Mouse (Mus musculus): Measurements from ENCODE around the gene Wdr82. TPM values are rescaled to one million over a fixed set of nuclear protein-coding genes. Genes with fewer than 3 reads are reported as not detected.

Gene Wdr82
- total RNA-seq, 2 experiments from 2014 or later = 72.2 to 81.4 TPM

DNA sequence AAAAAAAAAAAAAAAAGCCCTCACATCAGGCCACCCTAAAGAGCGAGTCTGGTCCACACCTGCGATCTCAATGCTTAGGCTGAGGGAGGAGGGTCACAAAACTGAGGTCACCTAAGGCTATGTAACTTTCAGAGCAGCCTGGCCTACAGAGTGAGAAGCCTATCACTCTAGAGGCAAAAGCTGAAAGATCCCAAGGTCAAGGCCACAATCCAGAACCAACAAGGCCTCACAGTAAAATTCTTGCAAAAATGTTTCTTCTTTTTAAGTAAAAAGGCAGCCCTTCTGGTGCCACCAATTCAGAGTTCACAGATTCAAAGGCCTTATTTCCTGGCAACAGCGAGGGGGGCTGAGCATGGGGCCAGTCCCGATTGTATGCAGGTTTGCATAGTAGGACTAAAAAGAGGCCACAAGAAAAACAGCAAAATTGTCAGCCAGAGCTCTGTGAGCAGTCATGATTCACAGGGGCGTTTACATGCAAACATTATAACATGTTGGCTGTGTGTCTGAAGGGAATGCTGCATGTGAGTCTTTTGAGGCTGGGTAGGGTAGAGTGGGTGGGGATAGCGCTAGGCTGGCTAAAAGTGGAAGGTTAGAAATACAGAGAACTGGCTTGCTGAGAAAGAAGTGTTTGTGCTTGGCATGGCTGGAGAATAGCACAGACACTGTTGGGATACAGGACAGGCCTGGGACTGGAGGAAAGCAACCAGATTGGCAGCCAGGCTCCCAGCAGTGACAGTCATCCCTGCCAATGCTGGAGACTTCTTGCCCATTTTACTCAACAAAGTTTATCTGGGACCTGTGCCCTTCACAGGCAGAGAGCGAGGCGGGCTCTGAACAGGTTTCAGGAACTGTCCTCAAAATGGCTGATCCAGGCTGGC, 23.4 kb downstream of the Wdr82 start:
- no peak for DNase-seq
- intact Hi-C loops (cut with DNase I) = no loop called here

DNA sequence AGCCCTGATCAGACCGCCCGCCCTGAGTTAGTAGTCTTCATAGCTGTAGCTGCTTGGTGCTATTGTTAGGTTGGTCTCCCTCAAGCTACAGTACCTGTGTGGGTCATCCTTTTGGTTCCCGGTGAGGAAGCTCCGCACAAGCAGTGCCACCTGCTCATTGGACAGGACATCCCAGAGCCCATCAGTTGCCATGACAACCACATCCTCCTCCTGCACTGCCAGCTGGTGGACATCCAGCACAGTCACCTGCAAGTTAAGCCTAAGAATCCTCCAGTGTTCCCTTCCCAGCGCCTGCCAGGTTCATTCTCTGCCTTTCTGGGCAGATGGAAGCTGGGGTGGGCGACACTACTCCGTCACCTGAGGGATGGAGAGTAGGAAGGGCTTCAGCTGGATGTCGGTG, 25.0 kb downstream of the Wdr82 start:
- DNase-seq = no peak
- intact Hi-C loops (cut with DNase I) = no loop called here

DNA sequence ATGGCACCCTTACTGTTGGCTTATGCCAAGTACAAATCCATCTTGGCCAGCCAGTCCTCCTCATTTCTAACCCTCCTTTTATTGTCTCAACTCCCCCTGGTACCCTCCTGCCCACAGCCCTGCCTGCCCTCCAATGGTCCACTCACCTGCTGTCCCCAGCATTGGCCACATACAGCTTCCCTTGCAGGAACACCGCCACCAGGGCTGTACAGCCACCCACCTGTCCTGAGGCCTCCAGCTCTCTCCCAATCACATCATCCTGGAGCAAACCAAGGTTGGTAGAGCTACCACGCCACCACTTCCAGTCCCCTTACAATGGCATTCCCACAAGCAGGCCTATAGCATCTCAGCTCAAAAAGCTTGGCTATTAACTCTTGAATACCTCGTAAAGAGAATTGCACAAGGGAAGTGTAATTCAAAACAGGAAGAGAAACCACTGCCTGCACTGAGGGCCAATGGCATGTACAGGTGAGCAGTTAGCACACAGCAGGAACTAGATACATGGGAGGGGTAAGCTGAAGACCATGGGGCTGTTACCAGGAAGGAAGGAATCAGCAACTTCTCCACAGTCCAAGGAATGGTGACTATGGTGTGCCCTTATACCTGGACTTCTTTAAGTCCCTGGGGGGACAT, 26.5 kb downstream of the Wdr82 start:
- intact Hi-C loops (cut with DNase I) = no loop called here

DNA sequence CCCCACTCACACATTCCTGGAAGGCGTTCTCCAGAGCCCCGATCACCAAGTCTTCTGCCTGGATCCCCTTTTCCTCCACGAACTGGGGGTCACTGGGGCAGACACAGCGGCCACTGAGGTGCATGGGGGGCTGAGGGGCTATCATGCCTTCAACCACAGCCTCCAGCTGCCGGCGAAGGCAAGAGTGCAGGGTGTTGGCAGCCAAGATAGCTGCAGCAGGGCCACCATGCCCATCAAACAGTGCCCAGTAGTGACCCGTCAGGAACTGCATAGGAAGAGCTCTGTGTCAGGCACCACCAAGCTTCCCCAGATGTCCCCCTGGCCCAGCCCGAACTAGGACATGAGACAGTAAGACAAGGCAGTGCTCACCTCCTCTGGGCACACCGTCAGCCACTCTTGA, 27.0 kb downstream of the Wdr82 start:
- intact Hi-C loops (cut with DNase I) = no loop called here
- no peak for DNase-seq

More for the DNA sequence above, 26.5 kb downstream of the Wdr82 start:
- no peak for DNase-seq

DNA sequence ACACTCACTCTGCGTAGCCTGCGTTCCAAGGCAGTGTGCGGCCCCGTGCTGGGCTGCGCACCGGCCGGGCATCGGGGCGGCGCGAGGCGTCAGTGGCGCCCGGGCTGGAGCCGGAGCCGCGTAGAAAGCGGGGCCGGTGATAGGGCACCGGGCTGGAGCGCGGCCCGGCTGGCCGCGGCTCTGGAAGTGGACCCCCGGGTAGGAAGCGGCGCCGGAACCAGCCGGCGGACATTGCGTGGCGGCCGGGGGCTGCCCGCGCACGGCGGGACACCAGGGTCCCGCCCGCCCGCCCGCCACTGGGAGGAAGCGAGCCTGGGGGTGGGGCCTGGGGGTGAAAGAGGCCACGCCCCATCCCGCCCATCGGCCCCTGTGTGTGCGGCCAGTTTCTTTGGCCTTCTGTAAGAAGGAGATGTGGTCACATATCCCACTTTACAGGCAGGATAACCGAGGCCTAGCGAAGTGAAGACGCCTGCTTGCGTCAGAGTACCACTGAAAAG, 28.3 kb downstream of the Wdr82 start:
- intact Hi-C loops (cut with DNase I) = no loop called here
- peak; percentile 82 to 83 for DNase-seq

DNA sequence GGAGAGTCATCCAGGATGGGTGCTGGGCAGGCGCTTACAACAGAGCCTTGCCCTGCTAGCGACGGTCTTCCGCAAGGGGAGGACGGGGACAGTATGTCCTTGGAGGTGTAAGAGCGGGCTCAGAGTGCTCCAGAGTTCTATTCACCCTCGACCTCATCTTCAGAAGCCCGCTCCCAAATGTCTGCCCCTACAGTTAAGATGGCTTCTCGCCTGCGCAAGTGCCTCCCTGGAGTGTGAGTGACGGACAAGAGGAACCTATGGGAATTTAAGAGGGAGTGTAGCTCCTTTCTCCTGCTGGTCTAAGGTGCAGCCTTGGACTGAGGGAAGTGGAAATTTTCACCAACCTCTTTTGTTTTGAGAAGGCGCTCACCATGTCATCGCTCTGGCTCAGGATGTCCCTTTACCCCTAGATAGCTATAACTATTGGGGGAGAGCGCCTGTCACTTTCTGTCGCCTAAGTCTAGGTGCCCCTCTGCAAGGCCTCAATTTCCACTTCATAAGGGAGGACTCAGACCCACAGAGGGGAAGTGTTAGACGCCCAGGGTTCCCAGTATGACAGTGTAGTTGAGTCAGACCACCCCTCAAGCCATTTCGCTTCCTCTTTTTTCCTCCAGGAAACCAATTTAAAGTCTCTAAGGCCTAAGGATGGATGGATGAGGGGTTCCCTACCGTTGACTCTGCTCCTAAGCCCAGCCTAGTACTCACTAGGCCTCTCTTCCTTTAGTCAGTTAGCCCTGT, 29.0 kb downstream of the Wdr82 start, which contains the start of gene Ppm1m:
Ppm1m (minus strand) TSS at position 212 of the 738 bp plus-strand sequence.
- no peak for DNase-seq
- intact Hi-C loops (cut with DNase I) = no loop called here

DNA sequence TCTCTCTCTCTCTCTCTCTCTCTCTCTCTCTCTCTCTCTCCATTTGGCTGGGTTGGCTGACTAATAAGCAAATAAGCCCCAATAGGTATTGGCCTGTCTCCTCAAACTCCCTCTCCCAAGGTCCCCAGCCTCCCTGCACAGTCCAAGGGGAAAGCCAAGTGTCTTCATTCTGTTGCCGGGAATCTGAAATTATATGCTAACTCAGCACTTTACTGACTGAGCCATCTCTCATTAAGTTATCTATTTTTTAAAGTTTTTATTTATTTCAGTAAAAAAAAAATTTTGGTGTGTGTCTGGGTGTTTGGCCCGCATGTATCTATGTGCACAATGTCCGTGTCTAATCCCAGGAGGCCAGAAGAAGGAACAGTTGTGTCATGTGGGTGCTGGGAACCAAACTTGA, 31.2 kb downstream of the Wdr82 start:
- intact Hi-C loops (cut with DNase I) = no loop called here

DNA sequence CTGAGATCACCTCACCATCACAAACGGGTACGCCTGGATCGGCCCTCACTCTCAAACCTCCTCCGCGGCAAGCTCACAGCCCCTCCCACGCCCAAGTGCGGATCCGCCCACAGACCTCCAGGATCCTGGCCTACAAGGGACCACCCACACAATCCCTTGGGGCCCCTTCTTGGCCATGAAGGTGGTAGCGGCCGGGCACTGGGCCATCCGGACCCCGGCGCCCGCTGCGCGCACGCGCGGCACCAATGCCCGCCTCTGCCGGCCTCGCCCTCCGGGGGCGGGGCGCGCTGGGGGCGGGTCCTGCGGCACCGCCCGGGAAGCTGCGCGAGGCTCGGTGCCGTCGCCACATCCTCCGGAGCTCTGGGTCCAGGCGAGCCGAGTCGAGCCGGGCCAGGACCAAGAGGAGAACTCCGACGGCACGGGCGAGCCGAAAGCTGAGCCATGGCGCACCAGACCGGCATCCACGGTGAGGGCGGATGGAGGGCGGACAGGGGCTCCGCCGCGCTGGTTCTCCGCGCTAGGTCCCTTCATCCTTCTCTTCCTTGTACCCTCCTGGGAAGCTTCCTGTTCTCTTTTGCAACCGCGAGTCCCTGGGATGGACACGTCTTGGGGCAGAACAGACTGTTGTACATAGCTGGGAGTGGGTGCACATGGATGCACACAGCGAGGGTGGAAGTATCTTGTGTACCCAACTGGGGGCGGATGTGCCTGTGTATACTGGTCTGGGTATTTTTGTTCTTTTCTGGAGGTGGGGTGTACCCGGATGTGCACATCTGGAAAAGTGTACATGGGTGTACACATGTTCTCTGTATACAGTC, 32.3 kb downstream of the Wdr82 start, which contains the start of gene Twf2:
Twf2 (plus strand) TSS at position 290 of the 818 bp plus-strand sequence.
- intact Hi-C loops (cut with DNase I) = no loop called here
- DNase-seq = peak; percentile 94 to 95

More for the DNA sequence above, 31.2 kb downstream of the Wdr82 start:
- DNase-seq = no peak

DNA sequence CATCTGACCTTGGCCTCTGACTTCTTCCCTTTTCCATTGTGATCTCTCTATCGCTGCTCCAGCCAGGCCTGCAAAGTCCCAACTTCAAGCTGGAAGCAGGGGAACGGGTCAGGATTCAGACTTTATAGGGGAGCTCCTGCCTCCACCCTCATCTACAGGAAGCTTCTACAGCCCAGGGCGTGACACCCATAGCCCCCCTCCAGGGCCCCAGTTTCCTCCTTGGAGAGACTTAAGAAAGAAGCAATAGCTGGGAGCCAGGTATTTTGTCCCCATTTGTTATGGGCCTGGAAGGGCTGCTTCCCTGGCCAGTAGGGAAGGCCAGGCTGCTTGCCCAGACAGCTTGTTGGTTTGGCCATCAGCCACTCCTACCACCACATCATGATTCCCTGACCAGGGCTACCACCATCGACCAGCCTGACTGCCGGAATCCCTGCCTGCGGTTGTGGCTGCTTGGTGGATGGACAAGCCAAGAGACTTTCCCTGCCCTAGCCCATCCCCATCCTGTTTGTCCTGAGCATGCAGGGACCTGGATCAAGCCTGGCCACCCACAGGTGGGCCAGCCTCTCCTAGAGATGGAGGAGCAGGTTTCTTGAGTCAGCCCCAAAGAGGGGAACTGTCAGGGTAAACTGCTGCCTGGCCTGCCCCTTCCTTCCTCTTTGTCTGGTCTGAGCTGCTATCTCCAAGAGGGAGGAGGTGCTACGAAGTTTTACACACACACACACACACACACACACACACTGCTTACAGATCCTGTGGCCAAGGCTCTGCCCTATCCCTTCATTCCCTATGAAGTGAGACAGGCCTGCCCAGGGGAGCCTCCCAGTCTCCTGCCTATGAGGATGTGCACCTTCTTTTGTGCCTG, 33.5 kb downstream of the Wdr82 start:
- intact Hi-C loops (cut with DNase I) = no loop called here
- DNase-seq = peak in 1 of 2 experiments; percentile 46

DNA sequence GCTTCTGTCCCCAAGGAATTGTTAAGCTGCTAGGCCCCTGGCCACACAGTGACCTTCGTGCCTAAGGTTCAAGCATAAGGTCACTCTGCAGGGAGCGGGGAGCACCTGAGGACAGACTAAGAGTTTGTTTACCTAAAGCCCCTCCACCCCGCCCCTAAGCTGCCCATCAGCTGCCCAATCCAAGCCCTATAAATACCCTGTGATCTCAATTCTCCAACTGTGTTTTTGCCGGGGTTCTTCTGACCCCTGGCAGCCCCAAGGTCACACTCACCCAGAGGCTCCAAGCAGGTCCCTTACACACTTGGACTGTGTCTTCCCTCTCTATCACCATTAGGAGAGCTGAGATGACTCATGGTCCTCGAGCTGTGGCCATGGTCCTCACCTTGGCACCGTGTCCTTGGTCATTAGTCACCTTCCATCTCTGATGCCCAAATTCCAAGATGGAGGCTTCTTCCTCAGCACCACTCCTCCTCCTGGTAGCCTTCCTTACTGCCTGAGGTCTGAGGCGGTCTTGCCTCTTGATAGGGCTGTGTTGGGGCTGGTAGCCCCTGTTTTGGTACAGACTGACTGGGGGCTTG, 35.1 kb downstream of the Wdr82 start:
- intact Hi-C loops (cut with DNase I) = no loop called here
- DNase-seq = no peak

DNA sequence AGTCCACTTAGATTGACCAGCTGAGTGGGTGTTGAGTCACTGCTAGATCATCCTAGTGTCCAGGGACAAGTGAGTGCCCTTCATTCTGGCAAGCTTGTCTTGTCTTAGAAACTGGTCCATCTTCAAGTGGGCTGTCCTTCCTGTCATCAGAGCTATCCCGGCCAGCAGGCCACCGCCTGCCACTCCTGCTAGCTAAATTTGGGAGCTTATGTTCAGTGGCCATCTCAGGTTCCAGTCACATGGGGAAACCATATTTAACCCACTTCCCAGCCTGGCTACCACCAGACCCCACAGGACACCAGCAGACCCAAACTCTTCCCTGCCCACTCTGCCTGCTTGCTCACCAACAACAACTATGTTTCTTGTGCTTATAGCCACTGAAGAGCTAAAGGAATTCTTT, 35.8 kb downstream of the Wdr82 start:
- peak; percentile 67 to 78 for DNase-seq
- intact Hi-C loops (cut with DNase I) = no loop called here

DNA sequence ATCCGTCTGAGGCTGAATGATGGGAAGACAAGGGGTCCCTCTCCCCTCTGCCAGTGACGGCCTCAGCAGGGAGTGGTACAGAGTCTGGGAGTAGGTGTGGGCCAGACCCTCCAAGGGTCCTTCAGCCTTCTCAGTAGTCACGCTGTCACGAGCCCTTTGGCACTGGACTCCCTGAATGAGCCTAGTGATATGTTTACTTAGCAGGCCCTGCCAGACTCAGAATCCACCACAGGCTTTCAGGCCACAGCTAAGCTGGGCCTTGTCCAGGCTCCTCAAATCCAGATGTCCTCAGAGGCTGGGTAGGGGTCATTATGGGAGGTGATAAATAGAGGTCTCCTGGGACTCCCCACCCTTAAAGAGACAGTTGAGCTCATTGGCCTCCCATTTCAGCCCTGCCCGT, 37.5 kb downstream of the Wdr82 start:
- peak; percentile 55 to 56 for DNase-seq
- intact Hi-C loops (cut with DNase I) = no loop called here

DNA sequence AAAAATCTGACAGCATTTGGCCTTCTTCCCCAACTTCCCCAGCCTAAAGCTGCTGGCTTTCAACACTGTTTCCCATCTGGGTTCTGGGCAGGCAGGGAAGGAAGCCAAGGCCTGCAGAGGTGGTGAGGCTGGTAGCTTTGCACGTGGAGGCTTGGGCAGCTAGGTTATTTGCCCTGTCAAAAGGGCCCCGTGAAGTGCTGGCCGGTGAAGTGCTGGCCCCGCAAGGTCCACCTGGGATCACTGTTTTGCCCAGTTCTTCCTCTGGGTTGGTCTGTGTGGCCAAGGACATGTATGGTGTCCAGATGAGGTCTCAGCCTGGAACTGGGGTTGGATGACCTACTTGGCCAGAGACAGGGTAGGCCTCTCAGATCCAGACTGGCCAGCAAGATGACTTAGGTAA, 39.2 kb downstream of the Wdr82 start:
- intact Hi-C loops (cut with DNase I) = loop anchor here (5.0 kb wide), 2 partner anchors 38 to 67 kb away; partner anchors contain the start of gene Wdr82
- peak in 1 of 2 experiments; percentile 46 for DNase-seq

DNA sequence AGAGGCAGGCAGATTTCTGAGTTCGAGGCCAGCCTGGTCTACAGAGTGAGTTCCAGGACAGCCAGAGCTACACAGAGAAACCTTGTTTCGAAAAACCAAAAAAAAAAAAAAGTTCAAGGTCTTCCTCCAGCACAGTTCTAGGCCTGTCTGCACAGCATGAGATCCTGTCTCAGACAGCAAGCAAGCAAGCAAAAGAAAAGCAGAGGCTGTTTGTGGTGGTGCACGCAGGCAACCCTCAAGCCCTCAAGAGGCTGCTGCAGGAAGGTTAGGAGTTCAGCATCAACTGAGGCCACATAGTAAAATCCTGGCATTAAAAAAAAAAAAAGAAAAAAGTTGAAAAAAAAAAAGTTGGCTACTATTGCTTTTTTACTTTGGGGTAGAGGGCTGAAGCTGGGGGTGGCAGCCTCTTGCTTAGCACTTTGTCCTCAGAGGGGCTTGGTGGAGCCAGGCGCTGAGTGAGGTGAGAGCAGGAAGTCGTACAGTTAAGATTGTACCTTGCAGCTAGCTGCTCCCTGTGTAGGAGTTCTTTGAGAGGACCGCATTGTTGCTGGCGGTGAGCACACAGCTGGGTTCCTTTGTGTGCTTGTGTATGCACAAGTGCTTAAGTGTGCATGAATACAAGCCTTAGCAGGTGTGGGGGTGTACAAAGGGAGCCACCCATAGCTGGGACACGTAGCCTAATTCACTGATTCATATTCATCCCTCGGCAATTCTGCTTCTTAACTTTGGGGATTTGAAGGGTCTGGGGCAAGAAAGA, 40.3 kb downstream of the Wdr82 start:
- intact Hi-C loops (cut with DNase I) = loop anchor here (5.0 kb wide), 2 partner anchors 39 to 66 kb away; partner anchors contain the start of gene Wdr82
- no peak for DNase-seq

DNA sequence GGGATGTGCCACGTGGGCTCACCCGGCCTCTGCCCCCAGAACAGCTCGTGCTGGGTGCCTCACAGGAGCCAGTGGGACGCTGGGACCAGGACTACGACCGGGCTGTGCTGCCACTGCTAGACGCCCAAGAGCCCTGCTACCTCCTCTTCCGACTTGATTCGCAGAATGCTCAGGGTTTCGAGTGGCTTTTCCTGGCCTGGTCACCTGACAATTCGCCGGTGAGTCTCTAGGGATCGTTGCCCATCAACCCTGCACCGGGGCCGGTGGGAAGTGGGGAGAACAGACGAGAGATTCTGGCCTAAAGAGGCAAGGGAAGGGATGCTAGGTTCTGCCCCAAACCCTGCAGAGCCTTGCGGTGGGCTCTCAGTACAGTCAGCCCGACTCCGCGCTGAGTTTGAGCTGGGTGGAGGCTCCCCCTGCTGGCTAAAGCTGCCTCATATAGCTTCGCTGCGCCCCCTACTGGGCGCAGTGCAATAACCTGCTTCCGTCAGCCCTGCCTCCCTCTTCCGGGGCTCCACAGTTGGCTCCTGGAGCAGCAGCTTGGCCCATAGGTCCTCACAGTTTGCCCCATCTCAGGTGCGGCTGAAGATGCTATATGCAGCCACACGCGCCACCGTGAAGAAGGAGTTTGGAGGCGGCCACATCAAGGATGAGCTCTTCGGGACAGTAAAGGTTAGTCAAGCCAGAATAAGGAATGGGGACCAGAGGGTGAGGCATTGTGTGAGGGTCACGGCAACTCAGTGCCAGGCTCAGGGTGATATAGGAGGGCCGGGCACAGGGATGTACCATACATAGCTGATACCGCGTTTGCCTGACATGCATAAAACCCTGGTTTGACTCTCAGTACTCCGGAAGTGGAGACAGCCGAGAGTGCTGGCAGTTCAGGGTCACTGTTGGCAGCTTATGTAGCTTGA, 41.2 kb downstream of the Wdr82 start:
- peak; percentile 89 to 91 for DNase-seq

DNA sequence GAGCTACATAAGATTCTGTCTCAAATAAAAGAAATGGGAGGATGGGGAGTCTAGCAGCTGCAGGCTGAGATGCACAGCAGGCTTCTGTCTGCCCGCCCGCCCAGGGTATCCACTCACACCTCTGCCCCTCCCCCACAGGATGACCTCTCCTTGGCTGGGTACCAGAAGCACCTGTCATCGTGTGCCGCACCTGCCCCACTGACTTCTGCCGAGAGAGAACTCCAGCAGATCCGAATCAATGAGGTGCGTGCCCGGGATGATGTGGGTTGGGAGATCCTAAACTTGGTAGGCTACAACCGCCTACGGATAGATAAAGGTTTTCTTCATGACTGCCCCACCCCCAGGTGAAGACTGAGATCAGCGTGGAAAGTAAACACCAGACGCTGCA, 41.9 kb downstream of the Wdr82 start:
- DNase-seq = no peak
- intact Hi-C loops (cut with DNase I) = loop anchor here (5.0 kb wide), 2 partner anchors 40 to 65 kb away; partner anchors contain the start of gene Wdr82

More for the DNA sequence above, 41.2 kb downstream of the Wdr82 start:
- intact Hi-C loops (cut with DNase I) = loop anchor here (5.0 kb wide), 2 partner anchors 40 to 65 kb away; partner anchors contain the start of gene Wdr82

Data from heart, postnatal 10 days (tissue).